Mouse (Mus musculus): ENCODE results near the gene Gbp2b.

DNA sequence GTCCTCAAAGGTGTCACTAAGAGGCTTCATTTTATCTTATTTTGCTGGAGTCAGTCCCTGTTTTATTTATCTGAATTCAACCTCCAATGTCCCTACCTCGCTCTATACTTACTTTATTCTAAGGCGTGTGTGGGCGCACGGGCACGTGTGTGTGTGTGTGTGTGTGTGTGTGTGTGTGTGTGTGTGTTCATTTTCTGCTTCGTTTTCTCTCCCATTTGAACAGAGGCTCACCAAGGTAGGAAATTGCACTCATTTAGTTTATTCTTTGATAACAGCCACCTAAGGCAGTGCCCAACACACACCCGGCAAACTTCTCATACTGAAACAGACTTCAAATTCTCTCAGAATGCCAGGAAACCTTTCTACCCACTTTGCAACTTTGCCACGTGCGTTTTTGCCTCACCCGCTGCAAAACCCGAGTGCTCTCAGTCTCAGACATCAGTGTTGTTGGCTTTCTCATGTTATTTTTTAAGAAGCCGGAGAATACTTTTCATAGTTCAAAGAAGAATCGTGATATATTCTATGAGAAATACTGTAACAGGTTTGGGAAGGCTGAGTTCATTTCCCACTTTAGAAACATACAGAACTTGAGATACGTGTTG is 33.5 kb upstream of the Gbp2b start:
- TF ChIP-seq CTCF (IDR thresholded peaks at IDR 0.05; ENCODE audit: extremely low read depth, insufficient read depth, insufficient read length, insufficient replicate concordance) (no peak), POLR2A (IDR thresholded peaks at IDR 0.05; ENCODE audit: low read depth, low read length) (no peak)
